ENCODE assay signal across 8 mouse cellular contexts in genomic region chr7:137783954-137784353, GRCm38 (mm10).
A peak's percentile ranks its signal among the peaks of the same experiment; 100 is the strongest.
DNase-seq lines count a peak whose midpoint lies in the region; ATAC-seq lines count a peak whose summit lies in the region.

No protein-coding gene starts in this region.

- no peak for ATAC-seq in erythroid progenitor cell, adult 5-6 weeks (replicated peaks; ENCODE audit: low FRiP score, poor library complexity, severe bottlenecking)

- peak; percentile 25 for DNase-seq in gastrocnemius, adult 18-20 months (ENCODE audit: low spot score)
- no peak for DNase-seq in gastrocnemius, postnatal 25 days
- DNase-seq in right cerebral cortex, postnatal 14 days, result peak; percentile 38
- no peak for DNase-seq in right cerebral cortex, postnatal 36 days (ENCODE audit: low spot score in 2 of 2)
- peak; percentile 69 for DNase-seq in brain, adult 2 months (ENCODE audit: low read depth, low spot score)
- DNase-seq in induced T-regulatory cell, adult 2 months (ENCODE audit: low read depth), result peak; percentile 27
- peak; percentile 55 for DNase-seq in mesoderm, embryonic 11.5 days (ENCODE audit: low read depth, low spot score)

Comparison
In these comparisons a context has a peak if more than half of its experiments do, and no peak if none do; other contexts are left out.
1. DNase-seq: peak in gastrocnemius, adult 18-20 months (single experiment), right cerebral cortex, postnatal 14 days (single experiment), brain, adult 2 months (single experiment), induced T-regulatory cell, adult 2 months (single experiment) and mesoderm, embryonic 11.5 days (single experiment); none in gastrocnemius, postnatal 25 days (single experiment) and right cerebral cortex, postnatal 36 days (0 of 2).